Mouse (Mus musculus) adrenal gland, postnatal 4 days (tissue): Measurements from ENCODE around the gene Zbtb7b. TPM values are rescaled to one million over a fixed set of nuclear protein-coding genes. Genes with fewer than 3 reads are reported as not detected.
"Not testable (repeated sequence)": the region's sequence is repeated elsewhere in the genome, so short reads cannot be mapped to it uniquely, and the experiment has no call there.

Experiments
- DNase-seq, 2 experiments: peaks; one replicate each; pipeline ENCODE4 v3.0.0; 2021 to 2022; ENCODE audit warnings: low spot score in 2 of 2, mixed read lengths in 2 of 2
- long read RNA-seq, 2 experiments: library from polyadenylated mRNA; stranded (forward); transcript quantifications; one replicate each; pipeline ENCODE4 v2.0.0; 2021
- total RNA-seq, 2 experiments: library from RNA; stranded (reverse); gene quantifications; 2 replicates each; pipeline ENCODE4 v1.2.3; 2021

Zbtb7b gene
- 10 to 100 TPM; 41.8 to 47.2 TPM for total RNA-seq
- long read RNA-seq, experiment 1, partial matches to known transcripts: 7 of 19 reads
- long read RNA-seq, experiment 1, other reads (novel, unspliced or antisense): 9 of 19 reads
- long read RNA-seq, experiment 2, partial matches to known transcripts: 19 of 30 reads
- long read RNA-seq, experiment 2, other reads (novel, unspliced or antisense): 9 of 30 reads

GRCm38 (mm10) chr3:89394006-89394893 lies at the start of gene Zbtb7b:
Gene Zbtb7b, minus strand, starts transcription at chr3:89394776.
- peak; percentile 63 to 73 for DNase-seq

GRCm38 (mm10) chr3:89440691-89441090 lies 46.1 kb upstream of the Zbtb7b start:
- DNase-seq: no peak

GRCm38 (mm10) chr3:89437269-89437668 lies 42.7 kb upstream of the Zbtb7b start:
- no peak for DNase-seq

- DNase-seq: peak in 1 of 2 experiments; percentile 51
Observed at GRCm38 (mm10) chr3:89436176-89437113, 41.9 kb upstream of the Zbtb7b start, which contains the start of gene Pbxip1. Gene Pbxip1, plus strand, starts transcription at chr3:89436706.

GRCm38 (mm10) chr3:89435041-89435440 lies 40.5 kb upstream of the Zbtb7b start:
- no peak for DNase-seq

- DNase-seq: no peak
Observed at GRCm38 (mm10) chr3:89434532-89434931, 40.0 kb upstream of the Zbtb7b start.

- DNase-seq: no peak
Observed at GRCm38 (mm10) chr3:89432606-89433005, 38.0 kb upstream of the Zbtb7b start.

- peak; percentile 83 to 88 for DNase-seq
Observed at GRCm38 (mm10) chr3:89430171-89431159, 35.9 kb upstream of the Zbtb7b start, which contains the start of gene Pygo2. Gene Pygo2, plus strand, starts transcription at chr3:89430214.

- not testable (repeated sequence) for DNase-seq
Observed at GRCm38 (mm10) chr3:89429021-89429420, 34.4 kb upstream of the Zbtb7b start.

- DNase-seq: no peak
Observed at GRCm38 (mm10) chr3:89425876-89426275, 31.3 kb upstream of the Zbtb7b start.

GRCm38 (mm10) chr3:89425141-89425525 lies 30.6 kb upstream of the Zbtb7b start:
- no peak for DNase-seq

GRCm38 (mm10) chr3:89424416-89425140 lies 30.0 kb upstream of the Zbtb7b start:
- DNase-seq: no peak

GRCm38 (mm10) chr3:89422556-89423205 lies 28.1 kb upstream of the Zbtb7b start:
- no peak for DNase-seq

GRCm38 (mm10) chr3:89421810-89422473 lies 27.4 kb upstream of the Zbtb7b start:
- no peak for DNase-seq

GRCm38 (mm10) chr3:89421002-89421774 lies 26.6 kb upstream of the Zbtb7b start:
- peak in 1 of 2 experiments; percentile 69 for DNase-seq

GRCm38 (mm10) chr3:89420421-89420820 lies 25.8 kb upstream of the Zbtb7b start:
- no peak for DNase-seq

GRCm38 (mm10) chr3:89419981-89420380 lies 25.4 kb upstream of the Zbtb7b start:
- no peak for DNase-seq
